Mouse (Mus musculus) embryonic facial prominence, embryonic 15.5 days (tissue): Measurements from ENCODE around the gene Optn. TPM values are rescaled to one million over a fixed set of nuclear protein-coding genes. Genes with fewer than 3 reads are reported as not detected.
A peak's percentile ranks its signal among the peaks of the same experiment; 100 is the strongest.
"Not testable (repeated sequence)": the region's sequence is repeated elsewhere in the genome, so short reads cannot be mapped to it uniquely, and the experiment has no call there.

Experiments
- ATAC-seq: fragments of 200-750 bp; cut with Nextera tagmentation; 2 replicates; pipeline ENCODE4 v1.8.0; 2017; ENCODE audit warnings: low read depth, moderate TSS enrichment; ENCODE audit not compliant: insufficient number of reproducible peaks, low FRiP score, low TSS enrichment
- H3K27ac ChIP-seq: fragments of 300-500 bp; sonication (generic); replicated peaks from 2 replicates; pipeline ENCODE4 v1.5.1; 2015; ENCODE audit warnings: mild to moderate bottlenecking, inconsistent platforms
- H3K27me3 ChIP-seq: fragments of 300-500 bp; sonication (generic); 2 replicates; pipeline ENCODE4 v1.6.1; 2015; ENCODE audit warnings: inconsistent platforms
- H3K36me3 ChIP-seq: fragments of 300-500 bp; sonication (generic); 2 replicates; pipeline ENCODE4 v1.6.1; 2015; ENCODE audit warnings: mild to moderate bottlenecking, inconsistent platforms
- H3K4me1 ChIP-seq: fragments of 300-500 bp; sonication (generic); 2 replicates; pipeline ENCODE4 v1.6.1; 2015; ENCODE audit warnings: inconsistent platforms
- H3K4me2 ChIP-seq: fragments of 300-500 bp; sonication (generic); replicated peaks from 2 replicates; pipeline ENCODE4 v1.6.1; 2015; ENCODE audit warnings: mild to moderate bottlenecking, inconsistent platforms
- H3K4me3 ChIP-seq: fragments of 300-500 bp; sonication (generic); replicated peaks from 2 replicates; pipeline ENCODE4 v1.5.1; 2015; ENCODE audit warnings: mild to moderate bottlenecking, inconsistent platforms
- H3K9ac ChIP-seq: fragments of 300-500 bp; sonication (generic); 2 replicates; pipeline ENCODE4 v1.6.1; 2015; ENCODE audit warnings: inconsistent platforms
- H3K9me3 ChIP-seq: fragments of 300-500 bp; sonication (generic); replicated peaks from 2 replicates; pipeline ENCODE4 v1.6.1; 2016; ENCODE audit warnings: inconsistent platforms
- WGBS: fragments of 180-500 bp; shearing (Covaris S2); methylation state at CpG from one replicate; pipeline ENCODE4 v1.1.7; 2015; 5-methylcytosine and 5-hydroxymethylcytosine counted together
- polyA plus RNA-seq: library from polyadenylated mRNA; unstranded; fragments of >200 nt; fragmentation: Nextera tagmentation; extraction: Ambion mirVana; gene quantifications from 2 replicates; pipeline ENCODE4 v1.2.1, GENCODE M21; 2015

Optn gene
- polyA plus RNA-seq, 1 experiment from 2014 or later = 8.7 TPM

- Histone ChIP-seq H3K9me3 (no peaks in the 10 kb centered on the region), H3K9ac (peak overlapping the region; percentile 6; the same call in 1 of the 2 replicates), H3K4me3 (peak overlapping the region; percentile 34), H3K4me1 (peaks cover 9% of the 10 kb centered on the region; the same call in 1 of the 2 replicates), H3K27ac (0 out of 2 replicates have a peak overlapping the region, but pooled peaks have one; percentile 22), H3K36me3 (no peaks in the 10 kb centered on the region), H3K27me3 (no peaks in the 10 kb centered on the region), H3K4me2 (peak overlapping the region; percentile 58)
- no peak for ATAC-seq
- 6% methylated on average over 14 of the region's 14 CpGs for WGBS
Observed at GRCm38 (mm10) chr2:5080053-5080787, 16.4 kb upstream of the Optn start.

- Histone ChIP-seq H3K27me3 (no peaks in the 10 kb centered on the region), H3K4me1 (peaks cover 9% of the 10 kb centered on the region; the same call in 1 of the 2 replicates), H3K27ac (no peak overlapping the region), H3K36me3 (no peaks in the 10 kb centered on the region), H3K9ac (no peak overlapping the region), H3K4me2 (no peak overlapping the region), H3K4me3 (no peak overlapping the region), H3K9me3 (no peaks in the 10 kb centered on the region)
- ATAC-seq = no peak
- 55% methylated on average over 2 of the region's 2 CpGs for WGBS
Observed at GRCm38 (mm10) chr2:5077937-5078336, 14.1 kb upstream of the Optn start.

- Histone ChIP-seq H3K4me1 (peaks cover 9% of the 10 kb centered on the region; the same call in 1 of the 2 replicates), H3K9me3 (no peaks in the 10 kb centered on the region), H3K9ac (no peak overlapping the region), H3K4me2 (no peak overlapping the region), H3K4me3 (no peak overlapping the region), H3K36me3 (no peaks in the 10 kb centered on the region), H3K27ac (no peak overlapping the region), H3K27me3 (no peaks in the 10 kb centered on the region)
- WGBS = 86% methylated on average over 2 of the region's 2 CpGs
- no peak for ATAC-seq
Observed at GRCm38 (mm10) chr2:5077490-5077889, 13.6 kb upstream of the Optn start.

- no peaks in the 10 kb centered on the region for H3K9me3 ChIP-seq
- H3K27ac ChIP-seq = no peak overlapping the region
- no peaks in the 10 kb centered on the region for H3K36me3 ChIP-seq
- ATAC-seq = no peak
- no peak overlapping the region for H3K4me3 ChIP-seq
- no peaks in the 10 kb centered on the region for H3K27me3 ChIP-seq
- no peak overlapping the region for H3K9ac ChIP-seq
- H3K4me2 ChIP-seq = no peak overlapping the region
- H3K4me1 ChIP-seq = peaks cover 5% of the 10 kb centered on the region; the same call in 1 of the 2 replicates
Observed at GRCm38 (mm10) chr2:5075856-5076255, 12.0 kb upstream of the Optn start.

- Histone ChIP-seq H3K9me3 (no peaks in the 10 kb centered on the region), H3K27ac (no peak overlapping the region), H3K36me3 (no peaks in the 10 kb centered on the region), H3K27me3 (no peaks in the 10 kb centered on the region), H3K9ac (no peak overlapping the region), H3K4me1 (peaks cover 1% of the 10 kb centered on the region; the same call in 1 of the 2 replicates), H3K4me2 (no peak overlapping the region), H3K4me3 (no peak overlapping the region)
- WGBS = 70% methylated on average over 2 of the region's 2 CpGs
- peak; percentile 54; the same call in 1 of the 2 replicates for ATAC-seq
Observed at GRCm38 (mm10) chr2:5075432-5075831, 11.6 kb upstream of the Optn start.

- Histone ChIP-seq H3K36me3 (no peaks in the 10 kb centered on the region), H3K4me1 (no peaks in the 10 kb centered on the region), H3K9me3 (no peaks in the 10 kb centered on the region), H3K4me2 (no peak overlapping the region), H3K27me3 (no peaks in the 10 kb centered on the region), H3K27ac (no peak overlapping the region), H3K4me3 (no peak overlapping the region), H3K9ac (no peak overlapping the region)
- no peak for ATAC-seq
- WGBS = 98% methylated on average over 3 of the region's 3 CpGs
Observed at GRCm38 (mm10) chr2:5073785-5074184, 9.9 kb upstream of the Optn start.

- Histone ChIP-seq H3K4me3 (no peak overlapping the region), H3K27ac (no peak overlapping the region), H3K9ac (no peak overlapping the region), H3K27me3 (no peaks in the 10 kb centered on the region; the same call in 1 of the 2 replicates), H3K9me3 (no peaks in the 10 kb centered on the region), H3K4me1 (peaks cover 16% of the 10 kb centered on the region), H3K36me3 (no peaks in the 10 kb centered on the region), H3K4me2 (no peak overlapping the region)
- WGBS = 83% methylated on average over 4 of the region's 4 CpGs
- no peak for ATAC-seq
Observed at GRCm38 (mm10) chr2:5067951-5068350, 4.1 kb upstream of the Optn start.

GRCm38 (mm10) chr2:5067254-5067653 is 3.4 kb upstream of the Optn start:
- not testable (repeated sequence) for H3K9ac ChIP-seq, ATAC-seq, H3K27ac ChIP-seq, H3K4me2 ChIP-seq, H3K36me3 ChIP-seq, H3K9me3 ChIP-seq, H3K4me3 ChIP-seq, H3K27me3 ChIP-seq
- H3K4me1 ChIP-seq = peaks cover 20% of the 10 kb centered on the region
- WGBS = 91% methylated on average over 2 of the region's 2 CpGs

GRCm38 (mm10) chr2:5064247-5064646 is 396 bp upstream of the Optn start:
- ATAC-seq = peak; percentile 25; the same call in 1 of the 2 replicates
- WGBS = 28% methylated on average over 4 of the region's 4 CpGs
- Histone ChIP-seq H3K27ac (no peak overlapping the region), H3K4me1 (peaks cover 20% of the 10 kb centered on the region), H3K9ac (no peak overlapping the region), H3K4me3 (peak overlapping the region; percentile 67), H3K36me3 (no peaks in the 10 kb centered on the region), H3K9me3 (no peaks in the 10 kb centered on the region), H3K4me2 (peak overlapping the region; percentile 95), H3K27me3 (no peaks in the 10 kb centered on the region; the same call in 1 of the 2 replicates)

- peak overlapping the region; percentile 67 for H3K4me3 ChIP-seq
- peaks cover 20% of the 10 kb centered on the region for H3K4me1 ChIP-seq
- H3K9ac ChIP-seq = no peak overlapping the region
- no peaks in the 10 kb centered on the region for H3K36me3 ChIP-seq
- 36% methylated on average over 16 of the region's 16 CpGs for WGBS
- no peak overlapping the region for H3K27ac ChIP-seq
- no peaks in the 10 kb centered on the region; the same call in 1 of the 2 replicates for H3K27me3 ChIP-seq
- peak overlapping the region; percentile 95 for H3K4me2 ChIP-seq
- no peaks in the 10 kb centered on the region for H3K9me3 ChIP-seq
- no peak for ATAC-seq
Observed at GRCm38 (mm10) chr2:5062496-5063298, 1.2 kb downstream of the Optn start.

- 71% methylated on average over 8 of the region's 8 CpGs for WGBS
- Histone ChIP-seq H3K4me1 (peaks cover 20% of the 10 kb centered on the region), H3K27ac (no peak overlapping the region), H3K4me2 (no peak overlapping the region), H3K4me3 (no peak overlapping the region), H3K9ac (no peak overlapping the region), H3K36me3 (no peaks in the 10 kb centered on the region), H3K9me3 (no peaks in the 10 kb centered on the region), H3K27me3 (no peaks in the 10 kb centered on the region; the same call in 1 of the 2 replicates)
- ATAC-seq = no peak
Observed at GRCm38 (mm10) chr2:5061133-5061708, 2.6 kb downstream of the Optn start.
